Mouse (Mus musculus): ENCODE results near the gene Krt24.

GRCm38 (mm10) chr11:99231049-99231816, 53.8 kb downstream of the Krt24 start:
- TF ChIP-seq ZC3H11A (IDR thresholded peaks at IDR 0.05; ENCODE audit: borderline replicate concordance, low read depth, low read length): no peak
- TF ChIP-seq MAFK (IDR thresholded peaks at IDR 0.05; ENCODE audit: insufficient read depth, low read depth, low read length): no peak
- no peak for TF ChIP-seq ZNF384 (IDR thresholded peaks at IDR 0.05; ENCODE audit: low read depth, low read length)
- no peak for TF ChIP-seq HCFC1 (IDR thresholded peaks at IDR 0.05; ENCODE audit: borderline replicate concordance, insufficient read depth, low read length)
- TF ChIP-seq CHD2 (IDR thresholded peaks at IDR 0.05; ENCODE audit: low read depth, low read length): no peak

Data from ES-E14 (cell line).